Mouse (Mus musculus) ES-Bruce4 (cell line): ENCODE measurements at regions not wholly inside any gene's neighbourhood (a gene's known extent, or its start where the extent isn't known, plus 50 kb on each side); places are given as distances from the start of the nearest gene placed in this dataset.

Experiments used
- EP300 ChIP-seq: IDR thresholded peaks from 2 replicates; pipeline ENCODE4 v1.6.1; 2011; ENCODE audit warnings: low read depth, low read length; ENCODE audit not compliant: insufficient read depth
- POLR2A ChIP-seq: IDR thresholded peaks from one replicate; pipeline ENCODE4 v1.8.1; 2011; ENCODE audit warnings: low read length; ENCODE audit not compliant: insufficient read depth

DNA sequence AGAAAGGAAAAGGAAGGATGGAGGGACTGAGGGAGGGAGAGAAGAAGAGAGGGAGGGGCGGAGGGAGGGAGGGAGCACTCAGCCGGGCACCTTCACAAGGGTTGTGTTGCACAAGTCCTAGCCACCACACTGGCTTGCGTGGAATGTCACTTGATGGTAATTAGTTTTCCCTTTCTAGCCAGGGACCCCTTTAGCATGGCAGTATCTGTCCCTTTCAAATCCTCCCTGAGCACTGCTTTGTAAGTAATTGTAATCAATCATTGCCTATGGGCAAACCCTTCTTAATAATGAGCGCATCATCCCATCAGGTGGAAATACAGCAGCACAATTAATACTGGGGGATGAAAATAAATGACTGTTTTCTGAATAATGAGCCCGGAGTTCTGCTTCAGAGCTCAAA lies 68.5 kb upstream of the Arhgap5 start:
- TF ChIP-seq EP300 (no peak), POLR2A (no peak)
